ENCODE assay signal across 11 mouse cellular contexts in the genomic region with DNA sequence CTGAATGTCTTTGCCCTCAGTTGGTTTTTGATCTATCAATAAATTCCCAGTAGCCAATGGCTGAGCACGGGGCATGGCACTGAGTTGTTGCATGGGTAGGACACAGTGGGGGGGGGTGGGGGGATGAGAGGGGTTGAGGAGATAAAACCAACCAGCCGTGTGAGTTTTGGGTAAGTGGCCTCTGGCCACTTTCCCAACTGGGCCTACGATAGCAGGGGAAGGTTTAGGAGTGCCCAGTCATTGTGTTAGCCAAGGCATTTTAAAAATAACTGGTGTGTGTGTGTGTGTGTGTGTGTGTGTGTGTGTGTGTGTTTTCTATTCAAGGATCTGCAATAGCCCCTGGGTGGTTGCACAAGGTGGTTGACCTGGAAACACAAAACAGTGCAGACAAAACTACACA. TPM values are rescaled to one million over a fixed set of nuclear protein-coding genes. Genes with fewer than 3 reads are reported as not detected.
DNase-seq lines count a peak whose midpoint lies in the region; ATAC-seq and TF ChIP-seq lines count a peak whose summit lies in the region.
"Had no signal": no experiment of that assay in that cellular context is flagged by ENCODE, and none has a peak within 500 bp of the region (broad histone marks: within the 10 kb centered on the region; RNA-seq: fewer than 3 reads in every experiment).

No protein-coding gene starts in this region.

- H3K4me2 ChIP-seq in intestine, postnatal 0 days (replicated peaks; ENCODE audit: low read depth): 0 out of 2 replicates have a peak overlapping the region, but pooled peaks have one; percentile 39
- no peak overlapping the region for H3K4me2 ChIP-seq in intestine, embryonic 15.5 days (replicated peaks)
- H3K4me2 ChIP-seq in heart, embryonic 15.5 days: peak overlapping the region; percentile 8; the same call in 1 of the 2 replicates
- 0 out of 2 replicates have a peak overlapping the region, but pooled peaks have one; percentile 20 for H3K4me2 ChIP-seq in liver, embryonic 15.5 days
- H3K4me2 ChIP-seq: lung, embryonic 14.5 days had no signal

- TF ChIP-seq CTCF in intestine, postnatal 0 days (IDR thresholded peaks at IDR 0.05; ENCODE audit: low read depth): no peak

- no peaks in the 10 kb centered on the region for H3K9me3 ChIP-seq in intestine, postnatal 0 days (ENCODE audit: control insufficient read depth)
- no peaks in the 10 kb centered on the region for H3K9me3 ChIP-seq in intestine, embryonic 15.5 days
- H3K9me3 ChIP-seq in heart, embryonic 15.5 days (replicated peaks): no peaks in the 10 kb centered on the region
- H3K9me3 ChIP-seq in liver, embryonic 15.5 days (replicated peaks): no peaks in the 10 kb centered on the region

- H3K9ac ChIP-seq in intestine, postnatal 0 days (ENCODE audit: low read depth, low read length): no peak overlapping the region
- H3K9ac ChIP-seq in intestine, embryonic 15.5 days: no peak overlapping the region
- H3K9ac ChIP-seq in heart, embryonic 15.5 days: no peak overlapping the region
- H3K9ac ChIP-seq in liver, embryonic 15.5 days: no peak overlapping the region
- H3K9ac ChIP-seq: lung, embryonic 14.5 days had no signal

- H3K4me3 ChIP-seq in intestine, postnatal 0 days (ENCODE audit: low read depth, low read length): no peak overlapping the region
- H3K4me3 ChIP-seq in intestine, embryonic 15.5 days (replicated peaks): no peak overlapping the region
- H3K4me3 ChIP-seq in heart, embryonic 15.5 days: no peak overlapping the region
- H3K4me3 ChIP-seq in liver, embryonic 15.5 days (replicated peaks): no peak overlapping the region

- no peak for ATAC-seq in intestine, postnatal 0 days
- no peak for ATAC-seq in intestine, embryonic 15.5 days
- ATAC-seq in granulocyte monocyte progenitor cell, adult 5-6 weeks (replicated peaks; ENCODE audit: poor library complexity, severe bottlenecking): 0 out of 2 replicates have a peak, but pooled peaks have one; percentile 16
- peak; percentile 84 for ATAC-seq in heart, embryonic 15.5 days (replicated peaks; ENCODE audit: insufficient number of reproducible peaks, insufficient read depth, low FRiP score, low read depth)
- ATAC-seq in liver, embryonic 15.5 days (ENCODE audit: insufficient read depth): no peak

- DNase-seq in right cerebral cortex, adult 2 months (ENCODE audit: low spot score in 2 of 2): no peak
- no peak for DNase-seq in spleen, postnatal 36 days (ENCODE audit: low spot score in 2 of 2)
- DNase-seq: adrenal gland, adult 2 months; spleen, adult 18-20 months had no signal

- H3K27ac ChIP-seq in intestine, postnatal 0 days (ENCODE audit: low read depth, low read length): no peak overlapping the region
- H3K27ac ChIP-seq in intestine, embryonic 15.5 days: no peak overlapping the region
- H3K27ac ChIP-seq in heart, embryonic 15.5 days: 0 out of 2 replicates have a peak overlapping the region, but pooled peaks have one; percentile 60
- no peak overlapping the region for H3K27ac ChIP-seq in liver, embryonic 15.5 days (replicated peaks)

- 21% methylated on average over 3 of the region's 3 CpGs for WGBS in intestine, postnatal 0 days
- WGBS in intestine, embryonic 15.5 days: 31% methylated on average over 3 of the region's 3 CpGs
- WGBS in heart, embryonic 15.5 days: 10% methylated on average over 3 of the region's 3 CpGs
- under 1% methylated on average over 3 of the region's 3 CpGs for WGBS in liver, embryonic 15.5 days (ENCODE audit: insufficient replicate concordance)

- H3K4me1 ChIP-seq in intestine, postnatal 0 days (replicated peaks; ENCODE audit: control insufficient read depth, insufficient read depth, low read length): 0 out of 2 replicates have a peak, but pooled peaks cover 10% of the 10 kb centered on the region
- peaks cover 8% of the 10 kb centered on the region; the same call in 1 of the 2 replicates for H3K4me1 ChIP-seq in intestine, embryonic 15.5 days (replicated peaks)
- H3K4me1 ChIP-seq in heart, embryonic 15.5 days (replicated peaks): peaks cover 34% of the 10 kb centered on the region
- H3K4me1 ChIP-seq in liver, embryonic 15.5 days (replicated peaks): peaks cover 65% of the 10 kb centered on the region

- no peaks in the 10 kb centered on the region for H3K27me3 ChIP-seq in intestine, postnatal 0 days (replicated peaks; ENCODE audit: control insufficient read depth, insufficient read depth, low read length)
- H3K27me3 ChIP-seq in intestine, embryonic 15.5 days (replicated peaks): no peaks in the 10 kb centered on the region
- H3K27me3 ChIP-seq in heart, embryonic 15.5 days: no peaks in the 10 kb centered on the region
- no peaks in the 10 kb centered on the region for H3K27me3 ChIP-seq in liver, embryonic 15.5 days

- H3K36me3 ChIP-seq in intestine, postnatal 0 days (ENCODE audit: control insufficient read depth, insufficient read depth): no peaks in the 10 kb centered on the region
- H3K36me3 ChIP-seq in intestine, embryonic 15.5 days: no peaks in the 10 kb centered on the region
- H3K36me3 ChIP-seq in heart, embryonic 15.5 days: no peaks in the 10 kb centered on the region
- no peaks in the 10 kb centered on the region for H3K36me3 ChIP-seq in liver, embryonic 15.5 days (replicated peaks)

RNA-seq across cellular contexts. Expression of a gene that starts 12.4 kb away (rescaled TPM):
- 15.4 and 16.5 TPM in 2 replicates for polyA plus RNA-seq in intestine, postnatal 0 days (2015; fragmentation: Nextera tagmentation; extraction: Ambion mirVana)
- 25.0 and 26.0 TPM in 2 replicates for polyA plus RNA-seq in intestine, embryonic 15.5 days (2015; fragmentation: Nextera tagmentation; extraction: Ambion mirVana)
- 27.1 and 34.2 TPM in 2 replicates for total RNA-seq in granulocyte monocyte progenitor cell, adult 5-6 weeks (2014; fragmentation: Nextera tagmentation)
- total RNA-seq in granulocyte monocyte progenitor cell, adult 5-6 weeks (2017): 26.4 and 30.3 TPM in 2 replicates
- polyA plus RNA-seq in heart, embryonic 15.5 days (2015; fragmentation: Nextera tagmentation; extraction: Ambion mirVana): 26.0 and 27.3 TPM in 2 replicates
- polyA plus RNA-seq in liver, embryonic 15.5 days (2015; fragmentation: Nextera tagmentation; extraction: Ambion mirVana): 12.9 and 15.6 TPM in 2 replicates

RNA-seq across cellular contexts. Expression of a gene that starts 21.9 kb away (rescaled TPM):
- 90.2 and 105 TPM in 2 replicates for polyA plus RNA-seq in intestine, postnatal 0 days (2015; fragmentation: Nextera tagmentation; extraction: Ambion mirVana)
- 34.6 and 36.4 TPM in 2 replicates for polyA plus RNA-seq in intestine, embryonic 15.5 days (2015; fragmentation: Nextera tagmentation; extraction: Ambion mirVana)
- total RNA-seq in granulocyte monocyte progenitor cell, adult 5-6 weeks (2014; fragmentation: Nextera tagmentation): not detected in 2 replicates
- not detected in 2 replicates for total RNA-seq in granulocyte monocyte progenitor cell, adult 5-6 weeks (2017)
- 9.5 and 9.9 TPM in 2 replicates for polyA plus RNA-seq in heart, embryonic 15.5 days (2015; fragmentation: Nextera tagmentation; extraction: Ambion mirVana)
- 11.0 and 13.3 TPM in 2 replicates for polyA plus RNA-seq in liver, embryonic 15.5 days (2015; fragmentation: Nextera tagmentation; extraction: Ambion mirVana)
- total RNA-seq: megakaryocyte-erythroid progenitor cell, adult 5-6 weeks had no signal

RNA-seq across cellular contexts. Expression of a gene that starts 58.4 kb away (rescaled TPM):
- polyA plus RNA-seq in intestine, postnatal 0 days (2015; fragmentation: Nextera tagmentation; extraction: Ambion mirVana): 165 and 172 TPM in 2 replicates
- polyA plus RNA-seq in intestine, embryonic 15.5 days (2015; fragmentation: Nextera tagmentation; extraction: Ambion mirVana): 480 and 508 TPM in 2 replicates
- 412 and 454 TPM in 2 replicates for total RNA-seq in granulocyte monocyte progenitor cell, adult 5-6 weeks (2014; fragmentation: Nextera tagmentation)
- 535 and 555 TPM in 2 replicates for total RNA-seq in granulocyte monocyte progenitor cell, adult 5-6 weeks (2017)
- 312 and 334 TPM in 2 replicates for polyA plus RNA-seq in heart, embryonic 15.5 days (2015; fragmentation: Nextera tagmentation; extraction: Ambion mirVana)
- 254 and 263 TPM in 2 replicates for polyA plus RNA-seq in liver, embryonic 15.5 days (2015; fragmentation: Nextera tagmentation; extraction: Ambion mirVana)

RNA-seq across cellular contexts. Expression of a gene that starts 58.4 kb away (rescaled TPM):
- polyA plus RNA-seq in intestine, postnatal 0 days (2015; fragmentation: Nextera tagmentation; extraction: Ambion mirVana): 9.0 and 9.8 TPM in 2 replicates
- polyA plus RNA-seq in intestine, embryonic 15.5 days (2015; fragmentation: Nextera tagmentation; extraction: Ambion mirVana): 15.2 and 16.6 TPM in 2 replicates
- 8.6 and 13.0 TPM in 2 replicates for total RNA-seq in granulocyte monocyte progenitor cell, adult 5-6 weeks (2014; fragmentation: Nextera tagmentation)
- total RNA-seq in granulocyte monocyte progenitor cell, adult 5-6 weeks (2017): 7.7 and 11.1 TPM in 2 replicates
- polyA plus RNA-seq in heart, embryonic 15.5 days (2015; fragmentation: Nextera tagmentation; extraction: Ambion mirVana): 14.0 and 14.9 TPM in 2 replicates
- polyA plus RNA-seq in liver, embryonic 15.5 days (2015; fragmentation: Nextera tagmentation; extraction: Ambion mirVana): 8.3 and 8.6 TPM in 2 replicates

Comparison
In these comparisons a context has a peak if more than half of its experiments do, and no peak if none do; other contexts are left out.
1. ATAC-seq: peak in granulocyte monocyte progenitor cell, adult 5-6 weeks (single experiment) and heart, embryonic 15.5 days (single experiment); none in intestine, postnatal 0 days (single experiment), intestine, embryonic 15.5 days (single experiment) and liver, embryonic 15.5 days (single experiment).